Mouse (Mus musculus): ENCODE measurements at regions not wholly inside any gene's neighbourhood (a gene's known extent, or its start where the extent isn't known, plus 50 kb on each side); places are given as distances from the start of the nearest gene placed in this dataset.

DNA sequence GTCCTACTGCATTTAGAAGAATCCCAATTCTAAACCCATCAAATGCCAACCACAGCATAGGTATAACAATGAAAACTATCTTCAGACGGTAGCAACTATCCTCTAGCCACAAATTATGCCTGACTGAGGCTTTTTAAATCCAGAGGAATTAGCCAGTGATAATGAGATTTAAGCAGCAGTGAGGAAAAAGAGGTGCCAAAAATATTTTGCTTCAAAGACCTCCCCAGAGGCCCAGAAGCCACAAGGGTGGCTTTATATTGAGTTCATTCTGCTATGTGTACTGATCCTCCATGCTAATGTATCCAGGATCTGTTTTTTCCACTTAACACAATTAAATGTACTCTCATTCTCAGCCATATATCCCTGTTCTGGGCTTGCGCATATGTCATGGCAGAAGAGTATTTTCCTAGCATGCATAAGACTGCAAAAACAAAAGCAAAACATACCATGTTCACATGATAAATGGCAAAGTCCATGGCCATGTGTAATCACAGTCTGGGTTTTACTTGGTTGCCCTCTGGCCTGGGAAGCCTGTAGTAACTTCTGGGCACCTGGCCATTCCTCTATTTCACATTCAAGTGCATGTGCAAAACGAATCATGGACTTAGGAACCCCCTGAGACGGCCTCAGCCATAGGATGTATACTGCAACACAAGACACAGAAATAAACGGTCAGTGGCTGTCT lies 113.6 kb upstream of the Tsc22d2 start:
- no peak for DNase-seq (ENCODE audit: extremely low spot score in 1 of 2, low spot score in 1 of 2)

DNA sequence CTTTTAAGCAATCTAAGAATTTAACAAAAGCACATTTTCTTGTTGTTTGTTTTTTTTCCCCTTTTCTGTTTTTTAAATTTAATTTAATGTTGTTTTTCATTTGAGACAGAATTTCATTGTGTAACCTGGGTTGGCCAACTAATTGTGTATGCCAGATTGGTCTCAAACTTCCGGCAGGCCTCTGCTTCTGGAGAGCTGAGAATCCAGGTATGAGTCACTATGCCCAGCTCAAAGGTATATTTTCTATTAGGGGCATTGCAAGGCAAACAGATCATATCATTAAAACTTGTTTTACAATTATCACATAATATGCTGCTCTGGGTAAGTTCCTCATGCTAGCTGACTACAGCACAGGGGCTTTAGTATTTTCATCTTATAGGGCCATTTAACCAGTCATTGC lies 112.2 kb upstream of the Tsc22d2 start:
- no peak for DNase-seq (ENCODE audit: extremely low spot score in 1 of 2, low spot score in 1 of 2)

DNA sequence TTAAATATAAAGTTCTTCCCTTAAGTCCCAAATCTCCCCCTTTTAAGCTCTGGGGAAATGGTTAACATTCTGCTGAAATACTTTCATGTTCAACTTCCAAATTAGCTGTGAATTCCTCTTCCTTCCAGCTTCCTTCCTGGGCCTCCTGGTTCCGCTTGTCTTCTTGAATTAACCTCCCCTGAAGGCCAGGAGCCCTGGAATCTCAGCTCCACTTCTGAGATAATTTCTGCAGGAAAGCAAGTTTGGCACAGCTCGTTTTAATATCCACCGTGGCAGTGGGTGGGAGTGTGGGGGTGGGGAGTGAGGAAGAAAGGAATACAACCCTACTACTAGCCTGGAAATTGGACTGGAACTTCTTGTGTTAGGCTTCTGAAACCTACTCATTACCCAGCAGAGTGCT lies 110.8 kb upstream of the Tsc22d2 start:
- peak in 1 of 2 experiments; percentile 2 for DNase-seq (ENCODE audit: extremely low spot score in 1 of 2, low spot score in 1 of 2)

DNA sequence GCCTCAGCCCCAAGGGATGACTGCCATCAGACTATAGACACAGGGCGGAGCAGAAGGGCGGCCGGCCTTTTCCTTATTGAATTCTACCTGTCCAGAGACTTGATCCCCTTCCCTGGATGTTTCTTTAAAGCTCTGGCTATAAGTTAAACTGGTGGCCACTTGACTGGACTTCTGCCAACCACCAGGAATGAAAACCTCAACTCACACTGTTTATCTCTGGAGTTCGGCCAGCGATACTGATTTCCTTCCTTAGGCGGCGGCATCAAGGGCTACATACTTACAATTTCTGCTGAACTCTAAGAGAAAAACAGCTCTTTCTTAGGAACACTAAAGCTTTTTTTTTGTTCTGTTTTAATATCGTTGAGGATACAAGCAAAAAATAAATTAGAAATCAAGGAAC lies 104.9 kb upstream of the Tsc22d2 start:
- DNase-seq (ENCODE audit: extremely low spot score in 1 of 2, low spot score in 1 of 2) = no peak

DNA sequence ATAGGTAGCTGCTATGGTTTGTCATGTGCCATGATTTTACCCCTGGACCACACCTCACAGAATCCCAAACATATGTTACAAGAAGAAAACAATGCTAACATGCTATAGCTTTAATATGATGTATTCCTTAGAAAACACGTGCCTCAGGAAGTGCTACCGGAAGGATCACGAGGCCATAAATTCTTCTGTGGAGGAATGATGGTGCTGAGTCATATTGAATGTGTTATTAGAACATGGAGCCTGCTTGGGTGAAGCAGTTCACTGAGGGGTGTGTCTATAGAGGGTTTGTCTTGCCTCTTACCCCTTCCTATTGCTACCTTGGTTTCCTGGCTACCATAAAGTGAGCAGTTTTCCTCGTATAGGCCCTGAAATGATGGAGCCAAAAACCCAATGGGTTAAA lies 104.1 kb upstream of the Tsc22d2 start:
- DNase-seq (ENCODE audit: extremely low spot score in 1 of 2, low spot score in 1 of 2) = no peak

DNA sequence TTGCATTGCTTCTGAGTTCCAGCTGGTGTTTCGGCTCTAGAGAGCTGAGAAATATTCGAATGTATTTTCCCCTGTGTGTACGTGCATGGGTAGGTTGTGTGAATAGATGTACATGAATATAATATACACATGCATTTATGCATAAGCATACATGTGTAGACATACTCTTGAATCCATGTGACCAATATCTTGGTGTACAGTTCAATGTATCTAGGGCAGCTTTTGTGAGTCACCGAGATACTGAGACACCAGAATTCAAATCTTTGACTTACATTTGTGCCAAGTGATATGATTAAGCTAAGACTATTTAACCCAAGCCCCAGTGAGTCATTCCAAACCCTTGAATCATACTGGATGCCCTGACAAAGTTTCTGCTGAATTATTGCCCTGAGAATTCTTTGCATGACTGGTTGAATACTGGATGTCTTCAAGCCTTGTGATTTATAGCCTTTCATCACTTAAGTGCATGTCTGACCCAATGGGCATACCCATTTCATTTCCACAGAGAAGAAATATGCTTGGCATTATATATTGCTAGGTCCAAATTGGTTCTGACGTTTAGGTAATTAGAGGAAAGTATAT lies 103.3 kb upstream of the Tsc22d2 start:
- no peak for DNase-seq (ENCODE audit: extremely low spot score in 1 of 2, low spot score in 1 of 2)

DNA sequence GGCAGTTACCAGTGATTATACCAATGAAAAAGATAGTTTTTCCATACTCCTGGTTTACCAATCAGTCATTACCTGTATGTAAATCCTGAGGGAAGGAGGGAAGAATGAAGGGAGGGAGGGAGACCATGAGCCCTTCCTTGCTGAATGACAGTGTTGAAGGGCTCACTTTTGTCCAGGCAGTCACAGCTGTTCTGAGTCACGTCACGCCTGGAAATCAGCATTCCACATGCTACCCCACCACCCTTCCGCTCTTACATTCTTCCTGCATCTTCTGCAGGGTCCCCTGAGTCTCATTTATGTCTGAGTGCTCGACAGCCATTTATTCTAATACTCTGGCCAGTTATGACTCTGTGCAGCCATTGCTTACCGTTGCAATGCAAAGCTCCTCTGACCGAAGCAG lies 101.9 kb upstream of the Tsc22d2 start:
- no peak for DNase-seq (ENCODE audit: extremely low spot score in 1 of 2, low spot score in 1 of 2)

DNA sequence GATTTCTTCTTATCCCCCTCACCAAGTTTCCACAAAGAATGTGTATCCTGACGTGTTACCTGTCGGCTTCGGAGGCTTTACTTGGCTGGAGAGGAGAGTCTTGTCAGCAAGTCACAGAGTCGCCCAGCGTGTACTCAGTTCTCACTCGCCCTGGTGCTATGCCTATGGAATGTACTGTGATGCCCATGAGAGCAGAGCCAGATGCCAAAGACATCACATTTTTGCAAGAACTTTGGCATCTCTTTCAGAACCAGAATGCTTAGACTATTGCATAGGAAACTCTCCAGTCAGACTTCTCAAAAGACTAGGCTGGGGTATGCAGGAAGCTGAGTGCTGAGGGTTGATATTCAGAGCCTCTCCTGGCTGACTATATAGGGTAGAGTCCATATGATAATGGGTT lies 99.3 kb upstream of the Tsc22d2 start:
- no peak for DNase-seq (ENCODE audit: extremely low spot score in 1 of 2, low spot score in 1 of 2)

DNA sequence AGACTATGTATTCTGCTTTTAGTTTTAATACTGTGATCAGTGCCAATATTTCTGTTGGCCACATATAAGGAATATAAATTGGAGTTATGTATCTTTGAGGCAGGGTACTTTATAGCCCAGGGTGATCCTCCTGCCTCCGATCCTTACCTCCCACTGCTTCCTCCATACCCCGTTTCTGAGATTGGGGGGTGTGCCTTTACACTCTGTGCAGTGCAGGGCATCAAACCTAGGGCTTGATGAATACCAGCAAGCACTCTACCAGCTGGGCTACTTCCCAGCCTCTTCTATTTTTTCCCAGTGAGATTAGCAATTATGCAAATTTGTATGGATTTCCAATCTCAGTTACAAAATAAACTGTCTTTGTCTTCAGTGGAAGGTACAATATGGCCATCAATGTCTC lies 97.3 kb upstream of the Tsc22d2 start:
- DNase-seq (ENCODE audit: extremely low spot score in 1 of 2, low spot score in 1 of 2) = no peak

DNA sequence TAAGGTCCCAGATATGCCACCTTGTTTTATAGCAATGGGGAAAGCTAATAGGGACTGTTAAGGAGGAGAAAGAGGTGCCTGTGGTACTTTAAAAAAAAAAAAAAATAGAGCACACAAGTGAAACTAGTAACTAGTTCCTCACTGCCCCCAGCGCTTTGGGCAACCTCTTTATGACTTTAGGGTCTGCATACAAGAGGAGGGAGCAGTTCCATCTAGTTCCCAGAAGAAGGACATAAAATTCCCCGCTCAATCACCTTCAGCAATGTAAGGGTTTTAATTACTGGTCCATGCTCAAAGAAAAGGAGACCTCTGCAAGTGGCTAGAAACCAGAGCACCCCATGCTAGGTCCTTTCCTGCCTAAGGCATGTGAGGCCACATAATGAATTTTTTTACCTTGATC lies 95.8 kb upstream of the Tsc22d2 start:
- DNase-seq (ENCODE audit: extremely low spot score in 1 of 2, low spot score in 1 of 2) = no peak

DNA sequence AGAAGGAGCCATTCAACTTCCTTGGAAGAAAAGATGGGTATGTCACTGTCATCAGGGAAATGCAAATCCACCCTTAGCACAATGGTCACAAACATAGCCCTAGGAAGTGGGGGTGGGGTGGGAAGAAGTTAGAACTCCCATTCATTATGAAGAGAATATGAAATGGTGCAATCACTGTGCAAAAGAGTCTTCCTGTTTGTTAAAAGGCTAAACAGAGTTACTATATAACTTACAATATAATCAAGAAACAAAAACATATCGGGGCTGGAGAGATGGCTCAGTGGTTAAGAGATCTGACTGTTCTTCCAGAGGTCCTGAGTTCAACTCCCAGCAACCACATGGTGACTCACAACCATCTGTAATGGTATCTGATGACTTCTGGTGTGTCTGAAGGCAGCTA lies 95.1 kb upstream of the Tsc22d2 start:
- no peak for DNase-seq (ENCODE audit: extremely low spot score in 1 of 2, low spot score in 1 of 2)

DNA sequence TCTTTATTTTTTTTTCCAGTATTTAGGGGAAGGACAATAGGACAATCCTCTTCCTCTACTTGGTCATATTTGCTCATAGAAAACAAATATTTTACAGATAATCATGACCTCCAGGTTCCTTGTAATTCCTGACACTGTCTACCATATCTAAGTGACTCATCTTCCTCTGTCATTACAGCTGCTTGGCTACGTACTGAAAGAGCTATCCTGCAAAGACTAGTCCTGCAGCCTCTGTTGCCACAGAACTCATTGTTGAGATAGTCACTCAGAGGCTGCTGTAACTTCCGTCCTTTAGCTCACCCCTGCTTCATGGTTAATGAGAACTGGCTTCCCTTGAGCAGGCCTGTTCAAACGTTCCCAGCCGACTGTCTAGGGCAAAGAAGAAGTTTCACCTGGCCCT lies 93.7 kb upstream of the Tsc22d2 start:
- DNase-seq (ENCODE audit: extremely low spot score in 1 of 2, low spot score in 1 of 2) = no peak

DNA sequence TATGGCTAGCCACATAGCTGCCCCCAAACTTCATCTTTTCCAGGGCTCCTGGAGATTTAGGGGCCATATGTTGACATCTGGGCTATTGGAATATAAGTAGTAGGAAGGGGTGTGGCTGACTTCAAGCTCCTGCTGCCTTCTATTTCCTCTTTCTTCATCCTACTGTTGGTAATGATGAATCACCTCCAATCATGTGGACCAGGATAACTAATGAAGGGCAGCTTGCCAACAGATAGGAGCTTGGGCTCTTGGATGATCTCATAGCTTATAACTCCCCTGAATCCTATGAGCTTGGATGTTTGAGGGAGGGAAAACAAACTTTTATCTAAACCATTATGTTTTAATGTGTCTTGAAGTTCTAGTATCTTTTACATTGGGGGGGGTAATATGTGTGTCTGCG lies 92.2 kb upstream of the Tsc22d2 start:
- no peak for DNase-seq (ENCODE audit: extremely low spot score in 1 of 2, low spot score in 1 of 2)

DNA sequence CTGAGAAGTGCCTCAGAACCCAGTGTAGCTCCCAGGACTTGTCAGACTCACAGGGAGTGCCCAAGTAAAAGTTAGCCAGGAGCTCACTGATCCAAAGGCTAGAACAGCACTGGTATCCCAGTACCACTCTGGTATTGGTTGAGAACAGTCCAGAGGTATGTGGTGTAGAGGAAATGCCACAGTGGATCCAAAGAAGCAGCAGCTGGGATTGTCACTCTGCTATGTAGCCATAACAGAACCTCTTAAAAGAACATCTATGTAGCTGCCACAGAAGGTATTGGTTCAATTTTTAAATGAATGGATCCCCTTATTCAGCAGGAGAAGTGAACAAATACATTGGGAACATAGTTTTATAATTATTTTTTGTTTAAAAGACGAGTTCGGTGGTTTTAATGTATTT lies 86.8 kb upstream of the Tsc22d2 start:
- no peak for DNase-seq (ENCODE audit: extremely low spot score in 1 of 2, low spot score in 1 of 2)

DNA sequence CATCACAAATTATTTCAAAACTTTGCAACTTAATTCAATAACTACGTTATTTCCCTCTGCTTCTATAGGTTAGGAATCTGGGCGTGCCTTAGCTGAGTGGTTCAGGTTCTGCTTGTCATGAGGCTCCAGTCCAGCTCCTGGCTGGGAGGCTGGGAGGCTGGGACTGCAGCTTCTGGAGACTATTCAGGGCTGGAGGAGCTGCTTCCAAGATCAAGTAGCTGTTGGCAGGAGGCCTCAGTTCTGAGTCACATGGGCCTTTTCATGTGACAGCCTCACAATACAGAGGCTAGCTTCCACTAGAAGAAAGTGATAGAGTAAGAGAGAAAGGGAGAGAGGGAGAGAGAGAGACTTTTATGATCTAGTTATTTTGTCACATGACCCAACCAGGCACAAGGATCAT lies 84.3 kb upstream of the Tsc22d2 start:
- DNase-seq (ENCODE audit: extremely low spot score in 1 of 2, low spot score in 1 of 2) = peak; percentile 21 to 59

DNA sequence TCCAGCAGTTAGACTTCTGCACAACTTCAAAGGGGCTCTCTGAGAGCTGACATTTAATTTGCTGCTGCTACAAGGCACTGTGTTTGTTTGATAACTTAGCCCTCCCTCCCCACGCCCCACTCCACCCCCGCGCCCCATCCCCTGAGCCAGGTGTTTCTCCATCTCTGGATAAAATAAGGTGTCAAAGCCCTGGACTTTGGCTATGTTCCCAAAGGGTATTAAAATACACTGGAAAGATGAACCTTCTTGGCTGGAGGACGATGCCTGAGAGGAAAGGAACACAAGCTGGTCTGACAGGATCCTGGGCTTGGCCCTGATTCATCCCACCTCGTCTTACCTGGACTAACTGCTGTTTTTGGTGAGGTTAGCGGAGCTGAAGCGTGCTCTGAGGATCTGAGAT lies 80.5 kb upstream of the Tsc22d2 start:
- no peak for DNase-seq (ENCODE audit: extremely low spot score in 1 of 2, low spot score in 1 of 2)

DNA sequence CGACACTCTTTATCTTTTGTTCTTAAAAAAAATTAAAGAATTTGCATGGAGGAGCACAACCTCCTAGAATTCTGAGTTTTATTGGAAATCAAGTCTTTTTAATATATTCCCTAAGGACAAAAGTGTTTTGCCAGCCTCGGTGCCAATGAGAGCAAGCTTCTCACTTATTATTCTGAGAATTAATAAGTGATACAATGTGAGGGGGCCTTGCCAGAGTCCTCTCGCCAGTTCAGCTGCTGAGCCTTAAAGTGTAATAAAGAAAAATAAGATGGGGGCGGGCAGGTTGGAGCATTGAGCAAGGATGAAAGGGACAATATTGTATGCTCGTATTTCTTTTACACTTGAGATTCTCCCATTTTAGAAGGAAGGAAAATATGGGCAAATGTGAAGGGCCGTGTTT lies 79.2 kb upstream of the Tsc22d2 start:
- no peak for DNase-seq (ENCODE audit: extremely low spot score in 1 of 2, low spot score in 1 of 2)

DNA sequence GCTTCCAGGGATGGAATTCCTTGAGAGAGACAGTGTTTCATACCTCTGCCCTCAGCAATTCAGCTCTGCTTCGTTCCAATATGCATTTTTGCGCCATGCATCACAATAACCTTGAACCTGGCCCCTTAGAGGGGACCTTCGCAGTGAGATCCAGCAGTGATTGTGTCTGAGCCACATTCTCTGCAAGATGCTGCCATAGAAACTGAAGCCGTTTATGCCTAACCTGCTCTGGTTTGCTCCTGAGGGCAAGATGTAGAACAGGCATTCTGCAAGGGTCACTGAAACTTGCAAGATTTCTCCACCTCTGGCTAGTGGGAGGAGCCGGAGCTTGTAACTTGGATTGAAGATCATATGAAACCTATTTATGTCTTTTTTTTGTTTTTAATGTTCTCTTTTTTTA lies 78.4 kb upstream of the Tsc22d2 start:
- no peak for DNase-seq (ENCODE audit: extremely low spot score in 1 of 2, low spot score in 1 of 2)

DNA sequence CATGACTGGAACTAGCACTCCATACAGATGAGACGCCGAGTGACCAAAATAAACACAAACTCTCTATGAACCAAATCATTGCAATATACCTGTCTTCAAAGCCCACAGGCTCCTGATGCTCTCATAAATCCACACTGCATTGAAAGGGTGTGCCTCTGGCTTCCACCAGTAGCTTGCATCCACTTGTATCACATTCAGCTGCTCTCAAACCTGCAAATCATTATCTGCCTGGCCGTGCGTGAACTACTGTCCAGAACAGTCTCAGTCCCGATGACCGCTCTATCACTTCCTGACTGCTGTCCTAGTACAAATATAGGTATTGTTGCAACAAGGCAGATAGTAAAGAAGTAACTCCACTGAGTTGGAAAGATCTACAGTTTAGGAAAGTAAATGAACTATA lies 77.9 kb upstream of the Tsc22d2 start:
- no peak for DNase-seq (ENCODE audit: extremely low spot score in 1 of 2, low spot score in 1 of 2)

DNA sequence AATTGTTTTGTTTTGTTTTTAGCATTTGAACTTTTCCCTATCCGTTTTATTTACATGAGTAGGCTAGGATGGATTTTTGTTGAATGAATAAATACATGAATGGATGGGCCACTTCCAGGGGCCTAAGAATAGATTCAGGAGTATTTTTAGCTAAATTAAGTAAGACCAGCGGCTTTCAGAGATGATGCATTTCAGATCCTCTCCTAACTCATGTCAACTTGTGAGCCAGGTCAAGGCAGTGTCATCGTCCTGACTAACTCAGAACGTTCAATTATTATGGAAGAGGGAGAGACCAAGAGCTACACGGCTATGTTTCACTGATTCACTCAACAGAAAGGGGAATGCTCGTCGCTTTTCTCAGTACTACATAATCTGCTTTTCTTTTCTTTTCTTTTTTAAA lies 75.5 kb upstream of the Tsc22d2 start:
- DNase-seq (ENCODE audit: extremely low spot score in 1 of 2, low spot score in 1 of 2) = no peak

DNA sequence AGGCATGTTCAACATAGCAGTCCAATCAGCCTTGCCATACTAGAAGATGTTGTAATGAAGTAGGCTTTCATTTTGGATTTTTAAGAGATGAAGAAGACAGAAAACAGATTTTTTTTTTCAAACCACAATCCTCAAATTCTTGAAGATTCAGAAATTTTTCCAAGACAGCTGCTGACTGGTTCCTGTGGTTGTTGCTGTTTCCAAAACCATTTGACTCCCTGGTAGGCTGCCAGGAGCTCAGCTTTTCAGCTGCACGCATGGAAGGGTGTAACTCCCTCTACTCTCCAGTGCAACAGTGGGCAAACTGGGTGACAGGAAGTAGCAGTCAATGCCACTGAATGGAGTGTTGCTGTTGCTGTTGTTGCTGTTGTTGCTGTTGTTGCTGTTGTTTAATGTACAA lies 72.4 kb upstream of the Tsc22d2 start:
- DNase-seq (ENCODE audit: extremely low spot score in 1 of 2, low spot score in 1 of 2) = no peak

DNA sequence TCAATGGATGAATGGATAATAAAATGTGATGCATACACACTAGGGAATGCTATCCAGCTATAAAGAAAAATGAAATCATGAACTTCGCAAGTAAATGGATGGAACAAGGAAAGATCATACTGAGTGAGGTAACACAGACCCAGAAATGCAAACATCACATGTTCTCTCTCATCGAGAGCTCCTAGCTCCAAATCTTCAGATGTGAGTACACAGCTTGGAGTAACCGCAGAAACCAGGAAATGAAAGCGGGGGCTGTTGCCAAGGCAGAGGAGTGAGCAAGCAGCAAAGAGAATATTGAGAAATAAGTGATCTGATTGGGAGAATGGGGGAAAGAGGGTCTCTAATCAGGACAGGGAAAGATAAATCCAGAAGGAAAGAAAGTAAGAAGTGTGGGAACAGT lies 52.0 kb upstream of the Tsc22d2 start:
- no peak for DNase-seq (ENCODE audit: extremely low spot score in 1 of 2, low spot score in 1 of 2)

DNA sequence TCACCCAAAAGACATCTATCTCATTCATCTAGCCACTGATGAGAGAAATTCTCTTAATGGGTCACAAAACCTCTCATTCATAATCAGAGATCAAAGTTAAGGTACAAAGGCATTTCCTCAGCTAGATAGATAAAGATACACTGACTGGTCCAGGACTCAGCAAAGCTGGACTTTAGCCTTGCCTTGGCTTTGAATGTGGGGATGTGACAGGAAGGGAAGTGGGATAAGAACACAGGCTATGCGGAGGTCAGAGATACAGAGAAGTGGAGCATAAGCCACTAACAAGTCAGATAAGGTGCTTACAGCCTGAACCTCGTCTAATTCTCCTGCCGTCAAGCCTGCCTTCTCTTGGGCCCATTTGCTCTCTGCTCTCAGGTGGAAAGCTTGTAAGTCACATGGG lies 50.0 kb upstream of the Tsc22d2 start:
- no peak for DNase-seq (ENCODE audit: extremely low spot score in 1 of 2, low spot score in 1 of 2)
